Mouse (Mus musculus): ENCODE measurements around the gene Cd151.

The Cd151 gene

GRCm38 (mm10) chr7:141485186-141485585, 18.0 kb downstream of the Cd151 start:
- no peak for ATAC-seq (ENCODE audit: insufficient number of reproducible peaks, low FRiP score, low TSS enrichment)

- peak; percentile 47; the same call in 1 of the 2 replicates for ATAC-seq (ENCODE audit: insufficient number of reproducible peaks, low FRiP score, low TSS enrichment)
Observed at GRCm38 (mm10) chr7:141485606-141486005, 18.4 kb downstream of the Cd151 start.

GRCm38 (mm10) chr7:141486239-141486638, 19.0 kb downstream of the Cd151 start:
- ATAC-seq (ENCODE audit: insufficient number of reproducible peaks, low FRiP score, low TSS enrichment) = no peak

- ATAC-seq (ENCODE audit: insufficient number of reproducible peaks, low FRiP score, low TSS enrichment) = no peak
Observed at GRCm38 (mm10) chr7:141487141-141487540, 19.9 kb downstream of the Cd151 start.

- no peak for ATAC-seq (ENCODE audit: insufficient number of reproducible peaks, low FRiP score, low TSS enrichment)
Observed at GRCm38 (mm10) chr7:141491151-141491550, 24.0 kb downstream of the Cd151 start.

GRCm38 (mm10) chr7:141492738-141493137, 25.5 kb downstream of the Cd151 start:
- ATAC-seq (ENCODE audit: insufficient number of reproducible peaks, low FRiP score, low TSS enrichment) = peak; percentile 28; the same call in 1 of the 2 replicates

GRCm38 (mm10) chr7:141493729-141494128, 26.5 kb downstream of the Cd151 start:
- ATAC-seq (ENCODE audit: insufficient number of reproducible peaks, low FRiP score, low TSS enrichment) = no peak

- ATAC-seq (ENCODE audit: insufficient number of reproducible peaks, low FRiP score, low TSS enrichment) = no peak
Observed at GRCm38 (mm10) chr7:141495379-141495778, 28.2 kb downstream of the Cd151 start.

GRCm38 (mm10) chr7:141495940-141496339, 28.7 kb downstream of the Cd151 start:
- no peak for ATAC-seq (ENCODE audit: insufficient number of reproducible peaks, low FRiP score, low TSS enrichment)

- no peak for ATAC-seq (ENCODE audit: insufficient number of reproducible peaks, low FRiP score, low TSS enrichment)
Observed at GRCm38 (mm10) chr7:141497600-141497999, 30.4 kb downstream of the Cd151 start.

GRCm38 (mm10) chr7:141501820-141502555, 34.8 kb downstream of the Cd151 start:
- no peak for ATAC-seq (ENCODE audit: insufficient number of reproducible peaks, low FRiP score, low TSS enrichment)

GRCm38 (mm10) chr7:141502556-141502905, 35.3 kb downstream of the Cd151 start:
- peak; percentile 61; the same call in 1 of the 2 replicates for ATAC-seq (ENCODE audit: insufficient number of reproducible peaks, low FRiP score, low TSS enrichment)

- no peak for ATAC-seq (ENCODE audit: insufficient number of reproducible peaks, low FRiP score, low TSS enrichment)
Observed at GRCm38 (mm10) chr7:141506278-141506677, 39.1 kb downstream of the Cd151 start.

- ATAC-seq (ENCODE audit: insufficient number of reproducible peaks, low FRiP score, low TSS enrichment) = no peak
Observed at GRCm38 (mm10) chr7:141508160-141508559, 41.0 kb downstream of the Cd151 start.

- ATAC-seq (ENCODE audit: insufficient number of reproducible peaks, low FRiP score, low TSS enrichment) = no peak
Observed at GRCm38 (mm10) chr7:141510196-141510595, 43.0 kb downstream of the Cd151 start.

GRCm38 (mm10) chr7:141510681-141511191, 43.5 kb downstream of the Cd151 start:
- ATAC-seq (ENCODE audit: insufficient number of reproducible peaks, low FRiP score, low TSS enrichment) = peak; percentile 74; the same call in 1 of the 2 replicates

GRCm38 (mm10) chr7:141517638-141518037, 50.4 kb downstream of the Cd151 start:
- ATAC-seq (ENCODE audit: insufficient number of reproducible peaks, low FRiP score, low TSS enrichment) = no peak

GRCm38 (mm10) chr7:141518296-141518695, 51.1 kb downstream of the Cd151 start:
- no peak for ATAC-seq (ENCODE audit: insufficient number of reproducible peaks, low FRiP score, low TSS enrichment)

- no peak for ATAC-seq (ENCODE audit: insufficient number of reproducible peaks, low FRiP score, low TSS enrichment)
Observed at GRCm38 (mm10) chr7:141518926-141519325, 51.7 kb downstream of the Cd151 start.

GRCm38 (mm10) chr7:141519795-141520194, 52.6 kb downstream of the Cd151 start:
- no peak for ATAC-seq (ENCODE audit: insufficient number of reproducible peaks, low FRiP score, low TSS enrichment)
